Mouse (Mus musculus): ENCODE measurements around the gene Ccr1.
A peak's percentile ranks its signal among the peaks of the same experiment; 100 is the strongest.

The Ccr1 gene

GRCm38 (mm10) chr9:123956892-123957291, 11.6 kb downstream of the Ccr1 start:
- no peak for DNase-seq (ENCODE audit: low spot score)

- no peak for DNase-seq (ENCODE audit: low spot score)
Measured at GRCm38 (mm10) chr9:123953551-123953950, 14.9 kb downstream of the Ccr1 start.

- DNase-seq (ENCODE audit: low spot score), result no peak
Measured at GRCm38 (mm10) chr9:123951176-123951575, 17.3 kb downstream of the Ccr1 start.

DNA sequence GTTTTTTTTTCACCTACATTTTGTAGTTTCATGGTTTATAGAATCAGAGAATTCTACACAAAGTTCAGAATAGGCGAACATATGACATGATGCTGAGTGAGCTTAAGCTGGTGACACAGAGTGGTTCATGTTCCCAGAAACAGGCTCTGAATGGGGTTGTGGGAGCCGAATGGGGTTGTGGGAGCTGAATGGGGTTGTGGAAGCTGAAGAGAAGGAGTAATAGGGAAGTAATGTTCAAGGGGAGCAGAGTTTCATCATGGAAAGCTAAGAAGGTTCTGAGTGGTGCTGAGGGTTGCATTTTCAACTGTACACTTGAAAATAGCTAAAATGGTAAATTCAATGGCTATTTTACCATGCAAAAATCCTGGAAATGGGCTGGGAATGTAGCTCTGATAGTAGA, 19.1 kb downstream of the Ccr1 start:
- DNase-seq (ENCODE audit: low spot score), result no peak

- no peak for DNase-seq (ENCODE audit: low spot score)
Measured at GRCm38 (mm10) chr9:123947815-123948214, 20.7 kb downstream of the Ccr1 start.

DNA sequence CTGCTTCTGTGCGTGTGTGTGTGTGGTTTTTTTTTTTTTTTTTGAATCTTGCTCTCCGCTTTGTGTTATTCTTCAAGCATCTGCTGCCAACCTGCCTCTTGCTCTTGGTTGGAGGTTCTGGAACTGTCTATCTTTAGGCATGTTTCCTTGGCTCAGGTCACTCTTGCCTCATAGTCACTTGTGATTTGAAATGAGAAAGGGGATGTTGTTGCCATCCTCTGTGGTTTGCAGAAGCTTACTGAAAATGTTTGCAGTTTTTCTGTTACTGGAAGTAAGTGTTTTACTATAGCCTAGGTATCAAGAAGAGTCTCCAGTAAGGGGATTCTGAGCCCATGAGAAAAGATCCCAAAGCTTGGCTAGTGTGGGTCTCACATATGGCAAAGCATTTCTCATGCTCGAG, 26.5 kb downstream of the Ccr1 start:
- no peak for DNase-seq (ENCODE audit: low spot score)

- DNase-seq (ENCODE audit: low spot score), result peak; percentile 64
Measured at GRCm38 (mm10) chr9:123941316-123941715, 27.2 kb downstream of the Ccr1 start.

DNA sequence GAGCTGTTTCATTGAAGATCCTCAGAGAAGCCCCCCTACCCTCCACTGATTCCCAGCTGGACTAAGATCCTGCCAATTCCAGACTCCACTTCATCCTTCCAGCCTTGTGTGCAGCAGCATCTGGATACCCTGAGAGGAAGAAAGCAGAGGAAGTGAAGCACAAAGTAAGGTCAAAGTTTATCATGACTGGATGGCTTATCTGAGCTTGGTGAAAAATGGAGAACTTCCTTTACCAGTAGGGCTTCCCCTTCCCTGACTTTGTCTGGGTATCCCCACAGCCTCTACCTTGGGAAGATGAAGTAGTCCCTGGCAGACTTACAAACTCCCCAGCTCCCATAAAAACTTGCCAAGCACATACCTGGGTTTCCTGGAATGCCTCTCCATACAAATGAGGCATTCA, 27.9 kb downstream of the Ccr1 start:
- DNase-seq (ENCODE audit: low spot score), result no peak

DNA sequence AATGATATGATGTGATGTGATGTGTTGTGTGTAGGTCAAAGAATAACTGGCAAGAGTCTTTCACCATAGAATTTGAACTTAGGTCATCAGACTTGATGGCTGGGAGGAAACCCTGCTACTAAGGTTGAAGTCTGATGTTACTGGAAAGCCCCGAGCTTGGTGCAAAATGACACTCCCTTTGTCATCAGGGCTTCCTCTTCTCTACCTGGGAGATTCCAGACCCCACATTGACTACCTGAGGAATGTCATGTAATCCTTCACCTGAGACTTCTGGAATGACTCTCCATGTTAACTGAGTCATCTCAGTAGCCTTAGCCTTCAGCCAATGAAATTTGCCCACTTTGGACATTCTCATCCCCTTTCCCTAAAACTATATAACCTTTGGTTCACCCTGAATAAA, 28.3 kb downstream of the Ccr1 start:
- DNase-seq (ENCODE audit: low spot score), result no peak

DNA sequence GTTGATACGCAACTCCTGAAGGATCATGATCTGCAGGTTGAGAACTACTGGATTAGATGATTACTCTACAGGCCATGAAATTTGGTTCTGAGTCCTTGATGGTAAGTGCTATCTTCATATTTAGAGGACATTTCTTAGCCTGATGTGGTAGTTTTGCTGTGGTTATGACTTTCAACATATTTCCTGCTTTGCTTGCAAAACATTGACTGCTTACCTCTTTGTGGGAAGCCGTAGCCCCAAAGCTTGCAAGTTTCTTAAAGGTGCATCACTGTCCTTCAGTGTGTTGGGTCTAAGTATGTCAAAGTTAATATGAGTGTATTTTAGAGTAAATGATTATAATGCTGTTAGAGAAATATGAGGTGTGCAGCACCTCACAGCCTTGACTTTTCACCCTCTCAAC, 30.5 kb downstream of the Ccr1 start:
- DNase-seq (ENCODE audit: low spot score), result peak; percentile 69

- DNase-seq (ENCODE audit: low spot score), result no peak
Measured at GRCm38 (mm10) chr9:123936604-123937280, 31.8 kb downstream of the Ccr1 start.

DNA sequence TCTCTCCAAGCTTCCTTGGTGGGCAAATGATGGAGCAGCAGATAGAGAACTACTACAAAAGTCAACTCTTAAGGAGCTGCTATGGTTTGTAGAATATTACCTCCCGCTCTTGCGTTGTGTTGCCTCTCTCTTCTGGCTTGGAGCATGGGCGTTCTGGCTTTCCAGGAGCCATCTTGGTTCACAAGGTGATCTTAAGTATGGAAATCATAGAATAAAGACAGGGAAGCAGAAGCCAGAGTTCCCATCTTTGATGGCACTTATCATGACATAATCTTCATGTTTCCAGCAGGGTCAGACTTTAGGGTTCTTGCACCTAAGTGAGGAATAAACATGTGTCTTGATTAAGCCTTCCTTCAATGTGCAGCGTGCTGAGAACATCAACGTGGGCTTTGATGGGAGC, 32.7 kb downstream of the Ccr1 start:
- no peak for DNase-seq (ENCODE audit: low spot score)

GRCm38 (mm10) chr9:123935346-123935745, 33.1 kb downstream of the Ccr1 start:
- no peak for DNase-seq (ENCODE audit: low spot score)

DNA sequence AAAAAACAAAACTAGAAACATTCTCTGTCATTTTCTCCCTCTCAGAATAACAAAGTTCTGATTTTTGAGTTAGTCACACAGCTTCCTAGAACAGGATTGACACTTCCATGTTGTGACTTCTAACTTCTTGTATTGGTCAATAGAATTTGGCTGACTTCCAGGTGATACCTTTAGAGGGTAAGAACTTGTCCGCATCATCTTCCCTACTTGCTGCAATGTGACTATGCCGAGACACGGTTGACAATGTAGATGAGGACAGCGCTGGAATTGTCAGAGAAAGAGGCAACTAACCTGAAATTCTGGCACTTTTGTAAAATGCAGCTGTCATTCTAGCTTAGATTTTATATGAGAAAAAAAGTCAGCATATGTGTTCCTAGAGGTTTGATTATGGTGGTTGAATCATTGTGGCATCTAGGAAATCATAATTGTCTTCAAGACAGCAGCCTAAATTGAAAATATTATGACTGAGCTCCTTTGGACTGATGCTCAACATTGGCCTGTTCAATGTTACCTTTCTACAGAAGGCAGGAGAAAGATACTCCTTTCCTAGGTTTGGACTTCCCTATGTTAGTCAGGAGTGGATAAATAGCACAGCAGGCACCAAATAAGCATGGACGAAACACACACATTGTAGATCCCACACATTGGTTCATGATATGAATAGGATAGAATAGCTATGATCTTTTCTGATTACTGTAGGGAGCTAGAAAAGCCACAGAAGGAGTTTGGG, 34.6 kb downstream of the Ccr1 start:
- DNase-seq (ENCODE audit: low spot score), result no peak

GRCm38 (mm10) chr9:123932911-123933675, 35.4 kb downstream of the Ccr1 start:
- DNase-seq (ENCODE audit: low spot score), result no peak

DNA sequence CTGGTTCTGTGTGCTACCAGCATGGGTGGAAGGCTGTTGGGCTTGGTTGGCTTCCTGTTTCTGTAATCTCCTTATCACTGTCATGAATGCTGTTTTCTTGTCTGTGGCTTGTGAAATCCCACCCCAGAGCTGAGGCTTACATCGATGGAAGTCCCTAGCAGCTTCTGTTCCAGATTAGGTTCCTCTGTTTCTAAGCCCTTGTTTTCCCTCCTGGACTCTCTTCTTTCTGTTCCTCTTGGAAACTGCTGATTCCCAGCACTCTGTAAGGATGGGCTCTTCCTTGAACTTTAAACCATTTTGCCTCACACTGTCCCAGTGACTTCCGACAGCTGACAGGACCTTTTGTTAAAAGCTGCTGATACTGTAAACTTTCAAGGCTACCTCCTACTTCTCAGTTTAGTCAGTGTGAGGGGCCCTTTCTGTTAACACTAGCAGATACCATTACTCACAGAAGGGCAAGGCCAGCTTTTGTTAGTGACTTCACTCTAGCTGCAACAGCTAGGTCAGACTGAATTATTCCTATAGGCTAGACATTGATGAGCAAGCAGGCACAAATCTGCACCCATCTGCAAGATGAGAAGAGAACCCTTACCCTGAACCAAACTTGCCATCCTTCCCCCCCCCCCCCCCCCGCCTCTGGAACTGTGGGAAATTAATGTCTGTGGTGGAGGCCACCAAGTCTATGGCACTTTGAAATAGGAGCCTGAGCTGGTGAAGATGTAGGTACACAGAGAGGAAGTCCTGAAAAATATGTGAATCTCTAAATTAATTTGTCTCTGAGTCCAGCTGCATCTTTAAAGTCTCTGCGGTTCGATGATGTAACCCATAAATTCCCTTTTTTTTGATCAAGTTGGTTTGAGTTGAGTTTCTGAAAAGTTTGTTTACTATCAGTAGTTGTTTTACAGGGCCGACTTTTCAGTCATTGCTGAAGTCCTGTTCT, 36.5 kb downstream of the Ccr1 start:
- DNase-seq (ENCODE audit: low spot score), result peak; percentile 71

- no peak for DNase-seq (ENCODE audit: low spot score)
Measured at GRCm38 (mm10) chr9:123930926-123931325, 37.6 kb downstream of the Ccr1 start.

GRCm38 (mm10) chr9:123930476-123930875, 38.0 kb downstream of the Ccr1 start:
- no peak for DNase-seq (ENCODE audit: low spot score)

GRCm38 (mm10) chr9:123929936-123930335, 38.6 kb downstream of the Ccr1 start:
- no peak for DNase-seq (ENCODE audit: low spot score)

- peak; percentile 87 for DNase-seq (ENCODE audit: low spot score)
Measured at GRCm38 (mm10) chr9:123928759-123929246, 39.7 kb downstream of the Ccr1 start.

GRCm38 (mm10) chr9:123928118-123928758, 40.3 kb downstream of the Ccr1 start:
- peak; percentile 86 for DNase-seq (ENCODE audit: low spot score)

All from T-cell, adult 2 months (primary cell).